Mouse (Mus musculus): ENCODE results near the gene Smim26. TPM values are rescaled to one million over a fixed set of nuclear protein-coding genes. Genes with fewer than 3 reads are reported as not detected.

The Smim26 gene
- total RNA-seq, 2 experiments from 2014 or later: 50.5 to 58.7 TPM

DNA sequence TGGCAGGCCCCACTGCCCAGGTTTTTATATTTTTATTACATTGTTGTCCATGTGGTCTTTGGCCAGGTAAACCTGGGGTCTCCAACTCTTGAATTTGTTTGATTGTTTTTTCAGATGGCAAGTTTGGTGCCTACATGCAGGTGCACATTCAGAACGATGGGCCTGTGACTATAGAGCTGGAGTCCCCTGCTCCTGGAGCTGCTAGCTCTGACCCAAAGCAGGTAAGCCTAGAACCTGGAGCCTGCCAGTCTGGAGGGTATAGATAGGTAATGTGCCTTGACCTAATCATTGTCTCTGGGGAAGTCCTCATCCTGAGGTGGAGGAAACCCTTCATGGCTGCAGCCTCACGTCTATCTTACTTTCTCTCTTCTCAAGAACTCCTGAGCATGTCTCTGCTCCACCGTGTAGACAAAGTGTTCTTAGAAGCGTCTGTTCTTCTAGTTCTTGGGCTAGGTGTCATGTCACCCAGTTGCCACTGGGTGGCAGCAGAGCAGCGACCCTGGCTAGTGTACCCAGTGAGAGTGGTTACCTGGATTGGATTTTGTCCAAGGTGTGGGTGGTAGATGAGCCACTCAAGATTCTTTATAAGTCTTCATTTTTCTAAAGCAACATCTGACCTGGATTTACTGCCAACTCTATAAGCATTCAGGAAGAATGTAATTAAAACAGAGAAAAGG is 41.9 kb downstream of the Smim26 start:
- peak; percentile 52 to 71 for DNase-seq (ENCODE audit: low spot score in 2 of 2)

DNA sequence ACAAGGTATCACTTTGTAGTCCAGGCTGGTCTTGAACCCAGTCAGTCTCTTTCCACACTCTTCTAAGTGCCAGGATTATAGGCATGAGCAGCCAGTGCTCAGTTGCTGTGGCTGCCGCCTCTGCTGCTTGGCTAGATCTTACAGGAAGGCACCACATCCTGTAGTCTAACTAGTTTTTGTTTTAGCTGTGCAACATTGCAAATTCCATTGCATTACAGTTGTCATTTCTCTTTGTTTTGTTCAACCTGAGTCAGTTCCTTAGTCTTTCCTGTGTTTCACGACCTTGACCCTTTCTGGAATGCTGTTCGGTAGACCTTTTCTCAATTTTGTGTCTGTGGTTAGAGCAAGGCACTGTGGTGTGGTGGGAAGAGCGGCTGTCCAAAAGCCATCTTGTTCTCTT is 43.4 kb downstream of the Smim26 start:
- DNase-seq (ENCODE audit: low spot score in 2 of 2): no peak

DNA sequence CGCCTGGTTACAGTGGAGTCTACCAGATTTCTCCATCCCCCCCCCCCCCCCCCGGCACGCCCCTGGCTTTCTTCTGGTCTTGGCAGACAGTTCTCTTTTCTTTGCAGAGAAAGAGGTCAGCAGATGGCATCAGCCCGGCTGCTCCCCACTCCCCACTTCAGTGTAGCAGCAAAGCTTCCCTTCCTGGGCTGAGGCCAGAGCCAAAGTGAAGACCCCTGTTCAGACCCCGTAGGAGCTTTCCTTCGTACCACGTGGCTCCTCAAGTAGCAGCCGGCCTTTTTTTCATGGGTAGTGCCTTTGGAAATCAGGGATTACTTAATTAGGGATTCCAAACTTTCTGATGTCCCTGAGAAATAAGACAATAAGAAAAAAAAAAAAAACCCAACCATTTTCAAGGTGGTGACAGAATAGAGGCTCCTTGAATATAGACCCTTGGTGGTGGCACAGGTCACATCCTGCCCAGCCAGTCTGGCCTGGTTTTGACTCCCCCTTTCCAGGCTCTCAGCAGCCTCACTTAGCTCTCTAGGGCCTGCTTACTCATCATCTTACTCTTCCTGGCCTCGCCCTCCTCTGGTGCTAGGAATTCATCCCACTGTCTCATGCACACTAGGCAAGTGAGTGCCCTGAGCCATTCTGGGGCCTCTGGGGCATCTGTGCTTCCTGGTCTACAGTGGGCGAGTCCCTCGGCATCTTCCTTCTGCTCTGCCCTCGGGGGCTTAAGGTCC is 44.0 kb downstream of the Smim26 start:
- no peak for DNase-seq (ENCODE audit: low spot score in 2 of 2)

DNA sequence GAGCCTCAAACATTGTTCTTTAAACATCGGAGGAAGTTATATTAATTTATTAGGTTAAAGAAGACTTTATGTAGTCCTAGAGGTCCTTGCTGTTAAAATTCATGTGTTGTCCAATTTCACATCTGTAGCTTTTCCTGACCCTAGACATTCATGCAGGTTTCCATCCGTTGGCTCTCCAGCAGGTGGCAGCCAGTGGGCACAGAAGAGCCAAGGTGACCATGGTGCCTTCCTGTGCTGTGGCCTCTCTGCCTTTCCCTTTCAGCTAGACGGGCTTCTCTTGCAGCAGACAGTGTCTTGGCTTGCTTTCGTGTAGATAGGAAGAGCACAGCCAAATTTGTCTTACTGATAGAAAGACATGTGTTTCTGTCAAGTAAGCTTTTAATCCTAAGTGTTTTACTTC is 44.9 kb downstream of the Smim26 start:
- DNase-seq (ENCODE audit: low spot score in 2 of 2): no peak

DNA sequence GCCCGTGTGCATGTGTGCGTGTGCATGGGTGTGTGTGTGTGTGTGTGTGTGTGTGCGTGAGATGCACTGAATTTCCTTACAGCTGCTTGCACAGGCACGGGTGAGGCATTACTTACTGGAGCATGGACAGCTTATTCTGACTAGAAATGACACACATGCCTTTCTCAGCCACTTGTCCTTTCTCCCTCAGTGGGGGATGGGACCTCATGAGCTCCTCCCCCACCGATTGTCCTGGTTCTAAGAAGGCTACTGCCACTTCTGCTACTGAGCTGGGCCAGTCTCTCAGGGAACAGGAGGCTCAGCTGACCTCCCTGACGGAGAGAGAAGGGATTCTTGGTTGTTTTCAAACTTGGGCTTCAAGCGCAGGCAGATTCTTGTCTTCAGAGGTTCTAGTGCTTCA is 46.2 kb downstream of the Smim26 start:
- no peak for DNase-seq (ENCODE audit: low spot score in 2 of 2)

DNA sequence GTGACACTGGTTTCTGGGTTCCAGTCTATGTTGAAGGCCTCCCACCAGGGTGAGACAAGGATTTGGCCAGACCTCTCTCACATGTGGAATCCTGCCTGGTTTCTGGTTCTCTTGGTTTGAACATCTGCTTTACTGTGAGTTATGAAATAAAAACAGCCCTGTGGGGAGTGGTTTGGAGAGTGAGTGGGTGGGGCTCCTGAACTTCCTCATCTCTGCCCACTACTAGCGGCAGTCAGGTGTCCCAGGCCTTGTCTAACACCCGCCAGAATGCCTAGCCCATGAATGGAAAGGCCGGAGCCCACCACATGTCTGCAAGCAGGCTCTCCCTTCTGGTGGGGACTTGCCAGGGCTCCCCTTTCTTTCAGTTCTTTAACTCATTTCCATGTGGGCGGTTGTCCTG is 48.1 kb downstream of the Smim26 start:
- no peak for DNase-seq (ENCODE audit: low spot score in 2 of 2)

Small RNA genes within 50 kb of the gene (microRNA-seq; reads per million reads assigned to microRNA genes)
- 0 reads per million in 2 experiments for gene Gm24823

Other genes starting within 250 kb of the Smim26 start
- gene Kat14, start 225.1 kb upstream of the Smim26 start, total RNA-seq (2021): 10 to 100 TPM; 26.6 to 27.6 TPM
- gene Pet117, start 225.1 kb upstream of the Smim26 start, total RNA-seq (2021): 1 to 10 TPM; 5.1 to 8.4 TPM
- 100 to 1,000 TPM; 107 to 108 TPM for gene Dzank1, start 66.6 kb upstream of the Smim26 start, total RNA-seq (2021)
- 10 to 100 TPM; 24.5 to 24.6 TPM for gene Polr3f, start 66.3 kb upstream of the Smim26 start, total RNA-seq (2021)
- gene Rbbp9, start 43.2 kb upstream of the Smim26 start, total RNA-seq (2021): 10 to 100 TPM; 24.1 to 27.8 TPM
- gene Sec23b, start 37.8 kb upstream of the Smim26 start, total RNA-seq (2021): 10 to 100 TPM; 49.5 to 51.0 TPM
- 10 to 100 TPM; 54.8 to 55.5 TPM for gene Dtd1, start 5.8 kb downstream of the Smim26 start, total RNA-seq (2021)
- not detected for gene Scp2d1, start 229.6 kb downstream of the Smim26 start, total RNA-seq (2021)